Mouse (Mus musculus): ENCODE results near the gene Gipc3.
A peak's percentile ranks its signal among the peaks of the same experiment; 100 is the strongest.

Gipc3 gene

DNA sequence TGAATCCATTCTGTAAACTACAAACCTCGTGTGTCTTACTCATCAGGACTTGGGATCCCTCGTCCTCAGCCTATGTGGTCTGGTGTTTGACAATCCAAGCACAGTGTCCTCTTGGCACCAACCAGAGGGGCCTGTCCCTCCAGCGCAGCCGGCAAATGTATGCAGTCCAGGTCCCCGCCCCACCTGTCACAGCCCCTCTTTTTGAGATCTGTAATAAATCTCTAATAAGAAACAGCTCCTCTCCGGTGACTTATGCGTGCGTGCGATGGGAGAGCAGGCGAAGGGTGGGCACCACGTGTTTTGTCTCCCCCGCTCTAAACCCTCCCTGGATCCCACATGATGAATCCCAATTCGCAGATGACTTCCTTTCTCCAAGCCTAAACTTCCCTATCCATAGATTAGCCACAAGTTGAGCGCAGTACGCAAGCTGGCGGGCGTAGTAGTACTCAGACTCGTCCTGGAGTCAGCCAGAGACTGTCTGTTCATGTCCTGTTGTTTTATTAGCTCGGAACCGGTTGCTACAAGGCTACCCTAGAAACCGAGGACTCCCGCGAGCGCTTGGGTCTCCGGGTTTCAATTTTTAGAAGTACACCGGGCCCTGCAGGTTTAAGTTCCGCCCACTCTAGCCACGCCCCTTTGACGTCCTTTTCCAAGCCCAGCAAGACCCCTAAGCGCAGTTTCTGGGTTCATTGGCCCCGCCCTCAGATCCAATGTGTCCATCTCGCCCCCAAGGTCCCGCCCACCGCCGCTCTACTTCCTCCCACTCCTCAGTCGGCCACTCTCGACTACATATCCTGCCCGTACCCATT lies 23.1 kb downstream of the Gipc3 start:
- no peak for DNase-seq

DNA sequence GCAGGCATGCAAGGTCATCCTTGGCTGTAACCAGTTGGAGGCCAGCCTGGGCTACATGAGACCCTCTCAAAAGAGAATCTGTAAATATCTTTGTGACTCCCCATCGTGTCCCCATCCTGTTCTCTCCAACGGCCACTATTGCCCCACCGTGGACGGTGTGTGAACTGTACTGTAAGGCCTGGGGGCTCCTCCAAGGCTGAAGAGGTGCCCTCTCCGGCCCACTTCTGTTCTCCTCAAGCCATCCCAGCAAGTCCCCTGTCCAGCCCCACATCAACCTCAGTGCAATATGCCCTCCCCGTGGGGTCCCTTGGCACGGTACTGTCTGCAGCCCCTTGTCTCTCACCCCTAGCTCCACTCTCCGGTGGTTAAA lies 23.8 kb downstream of the Gipc3 start:
- no peak for DNase-seq

DNA sequence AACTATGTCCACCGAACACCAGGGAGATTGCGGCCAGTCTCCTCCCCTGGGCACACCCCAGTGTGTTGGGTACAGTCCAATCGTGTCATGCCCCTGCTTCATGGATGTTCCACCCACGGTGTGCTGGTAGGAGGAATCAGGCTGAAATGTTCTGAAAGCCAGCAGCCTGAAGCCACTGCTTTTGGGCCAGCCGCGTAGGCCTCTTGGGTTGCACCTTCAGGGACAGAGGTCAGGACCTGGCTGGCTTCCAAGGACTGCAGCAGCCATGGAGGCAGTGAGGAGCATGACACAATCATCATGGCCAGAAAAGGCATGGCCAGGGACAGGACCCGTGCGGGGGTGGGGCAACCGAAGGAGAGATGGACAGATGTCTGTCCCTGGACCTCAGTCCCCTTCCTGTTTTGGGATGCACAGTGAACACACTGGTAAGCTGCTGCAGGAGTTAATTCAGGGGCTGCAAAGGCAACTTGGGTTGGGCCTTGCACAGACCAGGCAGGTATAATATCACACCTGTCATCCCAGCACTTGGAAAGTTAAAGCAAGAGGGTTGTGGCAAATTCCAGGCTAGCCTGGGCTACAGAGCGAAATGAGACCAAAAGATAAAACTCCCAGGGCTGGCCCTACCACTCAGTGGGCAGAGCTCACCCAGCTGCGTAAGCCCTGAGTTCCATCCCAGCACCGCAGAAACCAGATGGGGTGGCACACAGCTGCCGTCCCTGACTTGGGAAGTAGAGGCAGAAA lies 24.3 kb downstream of the Gipc3 start:
- no peak for DNase-seq

DNA sequence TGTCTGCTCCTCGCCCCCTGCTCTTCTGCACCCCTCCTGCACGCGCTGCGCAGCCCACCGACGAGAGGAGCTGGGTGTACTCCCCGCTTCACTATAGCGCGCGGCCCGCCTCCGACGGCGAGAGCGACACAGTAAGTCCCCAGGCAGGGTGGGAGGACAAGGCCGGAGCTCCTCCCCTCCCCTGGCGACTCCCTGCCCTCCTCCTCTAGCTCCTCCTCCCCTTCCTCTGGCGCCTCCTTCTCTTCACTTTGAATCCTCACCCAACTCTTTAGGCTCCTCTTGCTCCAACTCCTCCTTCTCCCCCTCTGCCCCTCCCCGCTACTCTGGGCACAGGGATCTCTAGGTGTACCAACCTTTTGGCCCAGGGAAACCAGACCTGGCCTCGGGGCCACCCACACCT lies 25.8 kb downstream of the Gipc3 start:
- no peak for DNase-seq

DNA sequence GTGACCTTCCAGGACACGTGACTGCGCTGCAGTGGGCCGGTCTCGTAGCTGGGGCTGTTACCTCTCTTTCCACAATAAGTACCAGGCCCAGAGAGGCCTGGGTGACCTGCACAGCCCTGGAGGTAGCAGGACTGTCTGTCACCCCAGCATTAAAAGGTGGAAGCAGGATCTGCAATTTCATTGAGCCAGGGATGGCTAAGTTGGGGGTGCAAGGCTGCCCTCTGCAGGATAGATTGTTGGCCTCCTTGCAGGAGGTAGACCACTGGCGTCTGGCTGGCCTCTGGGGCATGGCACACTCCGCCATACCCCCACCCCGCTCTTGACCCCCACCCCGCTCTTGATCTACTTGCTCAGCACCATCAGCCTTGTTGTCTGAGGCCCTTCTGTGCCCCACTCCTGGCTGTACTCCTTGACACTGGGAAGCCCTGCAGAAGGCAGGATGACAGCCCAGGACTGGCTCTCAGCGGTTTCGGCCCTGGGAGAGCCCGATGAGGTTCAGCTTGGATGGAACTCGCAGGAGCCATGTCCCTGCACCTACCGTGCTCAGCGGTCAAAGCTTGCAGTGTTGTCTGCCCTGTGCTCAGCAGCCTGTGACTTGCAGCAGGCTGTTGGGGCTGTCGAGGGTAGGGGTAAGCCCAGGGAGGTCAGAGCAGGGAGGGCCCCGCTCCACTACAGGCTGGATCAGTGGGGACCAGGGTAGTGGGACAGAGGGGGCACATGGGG lies 26.6 kb downstream of the Gipc3 start:
- no peak for DNase-seq

DNA sequence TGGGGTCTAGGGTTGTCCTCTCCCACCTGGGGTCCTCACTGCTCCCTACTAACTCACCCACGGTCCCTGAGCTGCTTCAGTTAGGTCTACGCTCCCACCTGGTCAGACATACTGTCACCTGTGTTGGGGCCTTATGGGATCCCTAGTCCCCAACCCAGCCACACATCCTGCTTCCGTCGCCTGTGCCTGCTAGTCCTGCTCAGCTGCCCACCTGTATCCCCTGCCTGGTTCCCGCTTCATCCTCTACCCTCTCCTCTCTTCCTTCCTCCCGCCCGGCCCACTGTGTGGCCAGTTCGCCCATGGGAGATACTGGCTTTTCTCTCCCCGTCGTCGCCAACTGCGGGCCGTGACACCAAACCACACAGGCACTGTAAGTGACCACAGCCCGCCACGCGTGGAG lies 27.5 kb downstream of the Gipc3 start:
- no peak for DNase-seq

DNA sequence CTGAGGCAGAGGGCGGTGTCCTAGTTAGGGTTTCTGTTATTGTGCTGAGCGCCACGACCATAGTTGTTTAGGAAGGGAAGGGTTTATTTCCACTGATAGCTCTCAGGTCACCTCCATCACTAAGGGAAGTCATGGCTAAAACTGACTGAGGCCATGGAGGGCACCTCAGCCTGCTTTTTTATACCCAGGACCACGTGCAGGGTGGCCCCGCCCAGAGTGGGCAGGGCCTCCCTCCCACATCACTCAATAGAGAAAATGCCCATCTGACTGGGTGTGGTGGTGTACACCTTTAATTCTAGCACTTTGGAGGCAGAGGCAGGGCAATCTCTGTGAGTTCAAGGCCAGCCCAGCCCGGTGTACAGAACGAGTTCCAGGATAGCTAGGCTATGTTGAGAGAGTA lies 28.9 kb downstream of the Gipc3 start:
- DNase-seq = no peak

DNA sequence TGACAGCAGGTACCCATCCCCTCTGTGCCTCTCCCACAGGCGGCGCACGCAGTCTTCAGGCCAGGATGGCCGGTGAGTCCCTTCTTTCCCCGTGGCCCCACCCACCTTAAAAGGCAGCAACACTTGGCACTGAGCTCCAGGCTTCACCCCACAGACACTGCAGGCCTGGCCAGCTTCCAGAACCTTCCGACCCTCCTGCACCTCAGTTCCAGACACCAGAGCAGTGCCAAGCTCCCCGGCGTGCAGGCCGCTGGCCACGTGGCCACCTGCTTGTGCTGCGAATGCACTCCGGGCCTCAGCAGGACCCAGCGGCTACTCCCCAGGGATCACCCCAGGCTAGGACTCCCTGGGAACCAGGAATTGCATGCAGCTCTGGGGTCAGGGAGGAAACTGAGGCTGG lies 29.5 kb downstream of the Gipc3 start:
- no peak for DNase-seq

DNA sequence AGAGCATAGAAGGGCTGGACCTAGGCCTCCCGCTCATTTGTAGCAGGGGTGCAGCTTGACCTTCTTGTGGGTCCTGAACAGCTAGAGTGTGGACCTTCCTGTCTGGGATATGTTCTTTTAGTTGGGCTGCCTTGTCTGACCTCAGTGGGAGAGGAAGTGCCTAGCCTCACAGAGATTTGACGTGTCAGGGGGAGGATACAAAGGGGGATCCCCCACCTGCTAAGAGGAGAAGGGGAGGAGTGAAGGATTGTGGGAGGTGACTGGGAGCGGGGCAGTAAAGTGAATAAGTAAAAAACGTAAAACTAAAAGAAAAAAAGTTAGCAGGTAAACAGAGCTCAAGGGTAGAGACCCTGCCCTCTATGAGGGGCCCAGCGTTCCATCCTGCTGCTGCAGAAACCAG lies 33.5 kb downstream of the Gipc3 start:
- DNase-seq = no peak

DNA sequence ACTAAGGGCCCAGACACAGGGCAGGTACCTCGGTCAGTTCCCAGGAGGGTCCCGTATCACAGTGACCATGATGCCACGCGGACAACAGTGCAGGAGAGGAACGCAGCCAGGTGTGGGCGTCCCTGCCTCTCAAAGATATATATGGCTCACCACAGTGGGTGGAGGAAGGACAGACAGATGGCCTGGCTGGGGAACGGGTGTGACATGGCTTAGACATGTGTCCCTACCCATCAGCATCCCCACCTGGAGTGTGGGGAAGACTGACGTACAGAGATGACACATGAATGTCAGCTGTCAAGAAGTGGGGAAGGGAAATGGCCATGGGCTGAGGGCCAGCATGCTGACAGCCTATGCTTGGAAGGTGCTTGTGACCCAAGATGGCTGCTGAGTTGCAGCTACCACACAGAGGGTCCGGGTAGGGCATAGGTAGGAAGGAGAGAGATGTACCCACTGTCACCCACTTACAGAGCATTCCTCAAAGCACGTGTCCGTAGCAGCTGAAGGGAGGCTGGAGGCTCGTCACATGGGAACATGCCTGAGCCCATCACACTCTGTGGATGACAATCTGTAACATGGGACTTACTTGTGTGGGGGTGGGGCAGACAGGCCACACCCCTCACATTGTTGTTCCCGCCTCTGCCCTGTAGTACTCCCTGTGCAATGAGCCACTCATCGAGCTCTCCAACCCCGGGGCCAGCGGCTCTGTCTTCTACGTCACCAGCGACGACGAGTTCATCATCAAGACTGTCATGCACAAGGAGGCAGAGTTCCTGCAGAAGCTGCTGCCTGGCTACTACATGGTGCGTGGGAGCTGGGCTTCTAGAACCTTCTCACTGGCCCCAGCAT lies 36.0 kb downstream of the Gipc3 start:
- peak; percentile 75 for DNase-seq

DNA sequence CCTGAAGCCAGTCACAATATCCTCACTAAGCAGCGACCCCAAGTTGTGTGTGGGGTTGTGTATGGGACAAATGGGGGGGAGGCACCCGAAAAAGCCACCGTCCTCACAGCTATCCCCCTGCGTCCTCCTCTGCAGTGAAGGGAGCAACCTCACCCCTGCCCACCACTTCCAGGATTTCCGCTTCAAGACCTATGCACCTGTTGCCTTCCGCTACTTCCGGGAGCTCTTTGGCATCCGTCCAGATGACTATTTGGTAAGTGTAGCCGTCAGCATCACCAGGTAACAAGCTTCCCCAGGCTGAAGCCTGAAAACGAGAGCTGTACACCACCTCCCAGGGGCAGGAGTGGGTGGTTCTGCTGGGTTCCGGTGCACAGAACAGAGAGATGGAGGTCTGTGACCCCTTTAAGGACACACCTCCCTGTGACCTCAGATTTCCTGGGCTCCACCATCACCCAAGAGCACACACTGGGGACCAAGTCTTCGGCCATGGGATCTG lies 36.8 kb downstream of the Gipc3 start:
- DNase-seq = no peak

DNA sequence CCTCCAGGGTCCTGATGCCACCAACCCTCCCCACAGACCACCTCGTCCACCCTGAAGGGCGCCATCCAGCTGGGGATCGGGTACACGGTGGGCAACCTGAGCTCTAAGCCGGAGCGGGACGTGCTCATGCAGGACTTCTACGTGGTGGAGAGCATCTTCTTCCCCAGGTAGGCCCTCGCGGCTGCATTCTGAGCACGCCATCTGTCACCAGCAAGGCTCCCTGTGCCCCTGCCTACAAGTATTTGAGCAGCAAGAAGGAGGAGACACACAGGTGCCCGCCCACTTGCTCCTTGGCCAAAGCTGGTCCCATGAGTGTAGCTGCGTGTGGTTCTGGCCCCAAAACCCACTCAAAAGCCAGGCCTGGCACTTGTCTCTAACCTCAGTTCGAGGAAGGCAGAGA lies 37.4 kb downstream of the Gipc3 start:
- DNase-seq = no peak

DNA sequence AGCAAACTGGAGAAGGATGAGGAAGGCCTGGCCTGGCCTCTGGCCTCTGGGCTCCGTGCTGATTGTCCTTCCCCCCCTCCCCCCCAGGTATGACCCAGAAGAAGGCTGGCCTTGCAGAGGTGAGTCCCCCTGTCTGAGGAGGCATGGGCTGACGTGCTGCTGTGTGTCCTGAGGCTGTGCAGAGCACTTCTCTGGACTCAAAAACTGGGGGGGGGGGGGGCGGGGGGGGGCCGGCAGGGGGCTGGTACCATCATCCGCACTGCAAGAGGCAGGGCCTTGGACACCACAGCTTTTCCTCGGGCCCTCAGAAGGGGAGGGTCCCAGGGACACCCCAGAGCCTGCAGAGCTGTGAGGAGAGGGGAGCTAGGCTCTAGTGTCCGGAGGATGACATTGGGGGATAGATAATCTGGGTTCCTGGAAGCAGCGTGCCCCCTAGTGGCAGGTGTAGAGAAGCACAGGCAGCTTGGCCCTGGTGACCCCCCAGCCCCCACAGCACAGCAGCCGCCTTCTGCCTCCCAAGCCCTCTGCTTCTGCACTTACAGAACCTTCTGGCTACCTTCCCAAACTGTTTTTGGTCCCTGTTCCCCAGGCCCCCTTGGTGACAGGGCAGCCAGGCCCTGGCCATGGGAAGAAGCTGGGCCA lies 38.3 kb downstream of the Gipc3 start:
- DNase-seq = no peak

DNA sequence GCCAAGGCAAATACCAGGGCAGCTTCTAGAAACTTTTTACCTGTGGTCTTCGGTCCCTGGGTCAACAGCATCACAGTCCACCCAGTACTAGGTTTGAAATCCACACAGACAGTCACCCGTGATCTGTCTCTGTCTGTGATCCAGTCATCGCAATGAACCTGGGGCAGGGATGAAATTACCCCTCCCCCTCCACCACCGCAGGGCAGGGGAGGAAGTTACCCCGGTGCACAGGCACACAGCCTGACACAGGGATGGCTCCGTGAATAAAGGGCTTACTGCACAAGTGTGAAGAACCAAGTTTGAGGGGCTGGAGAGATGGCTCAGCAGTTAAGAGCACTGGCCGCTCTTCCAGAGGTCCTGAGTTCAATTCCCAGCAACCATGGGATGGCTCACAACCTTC lies 39.3 kb downstream of the Gipc3 start:
- DNase-seq = no peak

DNA sequence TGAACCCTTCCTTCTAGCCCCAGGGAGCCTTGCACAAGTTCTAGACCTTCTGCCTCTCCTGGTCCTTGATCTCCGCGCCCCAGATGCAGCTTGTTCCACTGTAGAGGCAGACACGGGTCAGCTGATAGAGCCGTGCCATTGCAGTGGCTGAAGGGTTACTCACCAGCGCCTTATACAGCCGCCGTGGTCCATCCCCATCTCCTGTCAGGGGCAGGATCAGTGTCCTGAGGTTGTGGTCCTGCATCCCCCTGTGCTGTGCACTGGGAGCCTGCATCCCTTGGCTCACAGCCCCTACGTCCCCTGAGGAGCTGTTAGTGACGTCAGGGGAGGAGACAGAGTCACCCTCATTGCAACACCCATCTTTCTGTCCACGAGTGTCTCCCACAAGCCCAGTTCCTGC lies 39.8 kb downstream of the Gipc3 start:
- no peak for DNase-seq

DNA sequence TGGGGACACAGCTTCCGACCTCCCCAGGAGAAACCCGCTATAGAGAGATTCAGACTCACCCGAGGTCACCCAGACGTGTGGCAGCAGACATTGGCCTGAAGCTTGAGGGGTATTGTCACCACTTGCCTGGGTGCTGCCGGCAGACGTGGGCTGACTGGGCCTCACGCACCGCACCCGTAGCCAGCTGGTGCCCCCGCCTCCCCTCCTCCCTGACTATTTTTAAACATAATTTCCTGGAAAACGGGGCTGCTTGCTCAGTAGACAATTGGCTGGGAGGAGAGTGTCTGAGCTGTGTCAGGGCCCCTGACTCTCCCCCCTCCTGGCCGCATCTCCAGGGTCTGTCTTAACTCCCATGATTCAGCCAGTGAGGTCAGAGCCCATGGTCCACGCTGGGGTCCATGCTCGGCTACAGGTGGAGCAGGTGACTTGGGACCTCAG lies 40.3 kb downstream of the Gipc3 start:
- DNase-seq = peak; percentile 87

DNA sequence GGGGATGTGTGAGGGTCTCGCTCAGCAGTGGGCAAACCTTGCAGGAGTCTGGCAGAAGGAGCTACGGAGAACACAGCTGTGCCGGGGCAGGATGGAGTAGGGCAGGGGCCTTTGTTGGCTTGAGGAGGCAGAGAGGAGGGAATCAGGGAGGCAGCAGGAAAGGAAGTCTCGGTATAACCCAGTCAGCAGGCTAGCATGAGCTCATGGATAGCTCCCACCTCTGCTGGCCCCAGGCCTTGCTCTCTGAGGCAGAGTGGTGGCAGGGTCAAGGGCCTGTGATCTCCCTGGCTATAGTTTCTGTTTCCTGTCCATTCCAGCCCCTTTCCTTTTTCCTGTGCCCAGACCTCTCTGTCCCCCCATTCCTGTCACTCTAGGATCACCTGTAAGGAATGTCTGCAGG lies 40.8 kb downstream of the Gipc3 start:
- DNase-seq = no peak

DNA sequence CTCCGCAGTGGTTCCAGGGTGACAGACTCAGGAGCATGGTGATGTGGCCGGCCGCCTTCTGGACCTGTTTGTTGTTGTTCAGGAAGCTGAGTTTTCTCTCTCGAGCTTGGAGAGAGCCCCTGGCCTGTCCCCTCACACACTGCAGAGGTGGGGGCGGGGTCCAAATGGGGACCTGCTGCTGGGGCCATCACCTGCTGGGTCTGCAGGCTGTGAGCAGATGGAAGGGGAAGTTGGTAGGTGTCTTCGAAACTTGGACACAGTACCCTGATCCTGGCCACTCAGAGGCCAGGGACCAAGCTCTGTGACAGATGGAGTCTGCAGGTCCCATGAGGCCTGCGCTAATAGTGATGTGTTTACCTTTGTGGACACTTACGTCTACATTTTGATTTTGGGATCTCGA lies 41.7 kb downstream of the Gipc3 start:
- no peak for DNase-seq

DNA sequence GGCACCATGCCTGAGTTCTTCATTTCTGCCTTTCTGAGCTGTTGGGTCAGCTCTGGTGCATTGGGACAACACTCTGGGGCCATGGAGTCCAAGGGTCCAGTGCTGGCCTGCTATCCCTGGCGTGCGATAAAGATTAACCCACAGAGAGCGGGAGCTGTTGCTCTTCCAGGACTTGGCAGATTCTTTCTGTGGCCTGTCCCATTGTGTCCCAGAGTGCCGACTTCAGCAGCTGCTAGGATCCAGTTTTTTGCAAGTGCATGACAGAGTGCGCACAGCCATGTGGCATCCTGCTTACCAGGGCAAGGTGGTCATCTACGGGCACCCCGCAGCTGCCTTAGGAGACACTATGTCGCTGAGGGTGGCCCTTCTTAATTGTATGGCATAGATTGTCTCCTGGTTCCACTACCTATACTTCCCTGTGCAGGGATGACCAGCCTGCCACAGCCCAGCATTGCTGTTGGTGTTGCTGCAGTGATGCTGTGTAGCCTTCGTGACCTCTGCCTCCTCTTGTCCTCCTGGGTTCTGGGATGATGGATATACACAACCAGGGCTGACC lies 42.6 kb downstream of the Gipc3 start:
- no peak for DNase-seq

DNA sequence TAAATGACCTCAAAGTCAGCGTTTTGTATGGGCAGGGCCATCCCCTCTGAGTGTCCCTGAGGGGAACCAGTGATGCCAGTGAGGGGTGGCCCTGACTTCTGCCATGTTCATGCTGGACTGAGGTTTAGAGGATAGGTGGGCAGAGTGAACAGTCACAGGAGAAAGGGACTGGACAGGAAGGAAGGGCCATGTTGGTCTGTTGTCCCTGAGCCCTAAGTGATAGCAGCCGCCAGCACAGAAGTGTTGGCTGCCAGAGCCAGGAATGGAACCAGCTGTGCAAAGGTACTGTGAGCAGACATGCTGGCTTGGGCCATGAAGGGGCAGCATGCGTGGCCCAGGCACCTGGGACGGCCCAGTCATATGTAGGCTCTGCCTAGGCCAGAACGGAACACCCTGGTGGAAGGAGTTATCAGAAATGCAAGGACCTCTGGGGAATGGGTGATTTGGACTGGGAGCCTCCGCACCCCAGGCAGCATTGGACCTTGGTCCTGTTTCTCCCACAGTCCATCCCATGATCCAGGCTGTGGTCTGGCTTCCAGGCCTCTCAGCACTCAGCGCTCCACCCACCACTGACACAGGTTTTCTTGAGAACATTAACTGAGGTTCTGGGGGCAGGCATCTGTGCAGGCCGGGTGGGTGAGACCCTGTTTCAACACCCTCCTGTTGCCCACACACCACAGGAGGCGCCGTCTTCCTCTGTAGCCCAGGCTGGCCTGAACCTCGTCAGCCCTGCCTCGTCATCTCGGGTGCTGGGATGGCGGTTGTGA lies 43.3 kb downstream of the Gipc3 start:
- no peak for DNase-seq

Measured in right cerebral cortex, adult 18-20 months (tissue).